Mouse (Mus musculus): ENCODE data around the gene Cyp24a1.

DNA sequence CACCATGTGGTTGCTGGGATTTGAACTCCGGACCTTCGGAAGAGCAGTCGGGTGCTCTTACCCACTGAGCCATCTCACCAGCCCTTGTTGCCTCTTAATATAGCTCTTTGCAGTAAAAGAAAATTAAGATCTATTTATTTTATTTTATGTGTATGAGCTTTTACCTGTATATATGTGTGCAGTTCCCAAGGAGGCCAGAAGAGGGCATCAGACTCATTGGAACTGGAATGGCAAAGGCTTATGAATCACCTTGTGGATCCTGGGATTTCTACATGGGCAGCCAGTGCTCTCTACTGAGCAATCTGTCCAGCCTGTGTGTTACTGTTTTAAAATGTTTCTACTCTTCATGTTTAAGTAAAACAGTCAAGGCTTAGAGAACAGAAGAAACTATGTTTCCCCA lies 54.4 kb downstream of the Cyp24a1 start:
- TF ChIP-seq CTCF (IDR thresholded peaks at IDR 0.05) (peak; percentile 59), EP300 (IDR thresholded peaks at IDR 0.05) (no peak)
